Mouse (Mus musculus) c-Kit-positive CD71-positive TER-119-positive erythroid progenitor cells, embryonic 14.5 days (primary cell): ENCODE results near the gene Acox1.

Experiments used
- DNase-seq: peaks from one replicate; pipeline ENCODE4 v3.0.0-alpha.2; 2013; ENCODE audit warnings: low spot score

The Acox1 gene

GRCm38 (mm10) chr11:116129993-116130487 lies 68.8 kb downstream of the Acox1 start:
- DNase-seq = no peak

GRCm38 (mm10) chr11:116129091-116129790 lies 69.6 kb downstream of the Acox1 start:
- DNase-seq = no peak

DNA sequence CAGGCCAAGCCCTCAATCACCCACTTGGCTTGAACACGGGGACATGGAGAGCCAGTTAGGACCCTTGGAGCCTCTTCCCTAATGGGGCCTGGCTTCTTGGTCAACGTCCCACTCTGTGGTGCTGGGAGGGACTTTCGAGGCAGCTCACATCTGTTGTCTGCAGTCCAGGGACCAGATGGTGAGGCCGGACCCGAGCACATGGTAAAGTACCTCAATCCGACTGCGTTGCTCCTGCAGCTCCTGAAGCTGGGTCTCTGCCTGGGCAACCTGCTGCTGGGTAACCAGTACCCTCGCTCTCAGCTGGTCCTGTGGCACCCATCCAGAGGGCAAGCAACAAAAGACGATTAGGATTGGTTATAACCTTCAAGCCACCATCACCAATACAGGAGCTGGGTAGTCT lies 70.9 kb downstream of the Acox1 start:
- DNase-seq = no peak

GRCm38 (mm10) chr11:116127156-116127980 lies 71.5 kb downstream of the Acox1 start, which contains the start of gene Trim47:
Gene Trim47, minus strand, starts transcription at chr11:116127210.
- no peak for DNase-seq

DNA sequence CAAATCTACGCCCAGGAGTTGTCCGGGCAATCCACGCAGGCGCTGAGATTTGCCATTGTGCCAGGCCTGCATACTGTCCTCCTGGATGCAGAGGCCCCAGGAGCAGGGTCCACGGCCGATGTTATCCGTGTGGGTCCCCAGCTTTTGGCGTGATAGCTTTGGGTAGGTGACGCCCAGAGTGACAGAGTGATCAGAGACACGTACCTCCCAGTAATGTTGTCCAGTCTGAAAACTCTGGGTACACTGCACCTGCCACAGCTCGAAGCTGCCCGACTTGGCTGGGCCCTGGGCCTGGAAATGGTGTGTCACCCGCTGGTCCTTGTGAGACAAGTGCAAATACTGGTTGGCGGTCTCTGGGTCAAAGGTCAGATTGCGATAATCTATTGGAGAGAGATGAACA lies 72.6 kb downstream of the Acox1 start:
- no peak for DNase-seq
